Mouse (Mus musculus): ENCODE data around the gene Tex38.

GRCm38 (mm10) chr4:115734867-115735266 is 46.0 kb downstream of the Tex38 start:
- TF ChIP-seq CTCF (IDR thresholded peaks at IDR 0.05; ENCODE audit: low read depth, low read length) (no peak), POLR2A (IDR thresholded peaks at IDR 0.05; ENCODE audit: insufficient read depth, low read length) (no peak)
